Mouse (Mus musculus): Measurements from ENCODE around the gene Nenf. TPM values are rescaled to one million over a fixed set of nuclear protein-coding genes. Genes with fewer than 3 reads are reported as not detected.

Nenf gene
- polyA plus RNA-seq, 1 experiment = not detected

- H3K27ac ChIP-seq (ENCODE audit: insufficient read depth, low read depth, low read length) = no peak overlapping the region
- 0 out of 2 replicates have a peak, but pooled peaks cover 2% of the 10 kb centered on the region for H3K4me1 ChIP-seq (ENCODE audit: control insufficient read depth, insufficient read depth, low read length)
- 88% methylated on average over 4 of the region's 4 CpGs for whole genome bisulfite sequencing
- no peak overlapping the region for H3K4me3 ChIP-seq (ENCODE audit: insufficient read depth, low read depth, low read length)
- no peak for TF ChIP-seq POLR2A (IDR thresholded peaks at IDR 0.05; ENCODE audit: insufficient read depth, low read depth, low read length)
- no peak; the same call in 1 of the 2 replicates for TF ChIP-seq CTCF (IDR thresholded peaks at IDR 0.05; ENCODE audit: insufficient read depth, low read depth, low read length)
These were observed 6.6 kb downstream of the Nenf start for GRCm38 (mm10) chr1:191311296-191311898.

- 86% methylated on average over 9 of the region's 9 CpGs for WGBS
- TF ChIP-seq CTCF (IDR thresholded peaks at IDR 0.05; ENCODE audit: insufficient read depth, low read depth, low read length) (no peak), POLR2A (IDR thresholded peaks at IDR 0.05; ENCODE audit: insufficient read depth, low read depth, low read length) (no peak)
- H3K27ac ChIP-seq (ENCODE audit: insufficient read depth, low read depth, low read length) = no peak overlapping the region
These were observed 10.1 kb downstream of the Nenf start for GRCm38 (mm10) chr1:191307766-191308455.

GRCm38 (mm10) chr1:191306316-191306715, 11.7 kb downstream of the Nenf start:
- WGBS = 95% methylated on average over 9 of the region's 9 CpGs
- Histone ChIP-seq H3K4me1 (ENCODE audit: control insufficient read depth, insufficient read depth, low read length) (no peaks in the 10 kb centered on the region), H3K27ac (ENCODE audit: insufficient read depth, low read depth, low read length) (no peak overlapping the region), H3K4me3 (ENCODE audit: insufficient read depth, low read depth, low read length) (no peak overlapping the region)
- TF ChIP-seq POLR2A (IDR thresholded peaks at IDR 0.05; ENCODE audit: insufficient read depth, low read depth, low read length) (no peak), CTCF (IDR thresholded peaks at IDR 0.05; ENCODE audit: insufficient read depth, low read depth, low read length) (no peak)

More at GRCm38 (mm10) chr1:191307766-191308455, 10.1 kb downstream of the Nenf start:
- H3K4me3 ChIP-seq (ENCODE audit: insufficient read depth, low read depth, low read length) = no peak overlapping the region
- 0 out of 2 replicates have a peak, but pooled peaks cover 2% of the 10 kb centered on the region for H3K4me1 ChIP-seq (ENCODE audit: control insufficient read depth, insufficient read depth, low read length)

GRCm38 (mm10) chr1:191305610-191306009, 12.4 kb downstream of the Nenf start:
- no peak overlapping the region for H3K4me3 ChIP-seq (ENCODE audit: insufficient read depth, low read depth, low read length)
- 61% methylated on average over 7 of the region's 7 CpGs for WGBS
- H3K27ac ChIP-seq (ENCODE audit: insufficient read depth, low read depth, low read length) = no peak overlapping the region
- TF ChIP-seq POLR2A (IDR thresholded peaks at IDR 0.05; ENCODE audit: insufficient read depth, low read depth, low read length) (no peak), CTCF (IDR thresholded peaks at IDR 0.05; ENCODE audit: insufficient read depth, low read depth, low read length) (0 out of 2 replicates have a peak, but pooled peaks have one; percentile 20)
- H3K4me1 ChIP-seq (ENCODE audit: control insufficient read depth, insufficient read depth, low read length) = no peaks in the 10 kb centered on the region

GRCm38 (mm10) chr1:191304216-191304615, 13.8 kb downstream of the Nenf start:
- TF ChIP-seq CTCF (IDR thresholded peaks at IDR 0.05; ENCODE audit: insufficient read depth, low read depth, low read length) = no peak
- no peak for TF ChIP-seq POLR2A (IDR thresholded peaks at IDR 0.05; ENCODE audit: insufficient read depth, low read depth, low read length)
- no peak overlapping the region for H3K4me3 ChIP-seq (ENCODE audit: insufficient read depth, low read depth, low read length)
- no peak overlapping the region for H3K27ac ChIP-seq (ENCODE audit: insufficient read depth, low read depth, low read length)
- WGBS = 80% methylated on average over 6 of the region's 6 CpGs
- H3K4me1 ChIP-seq (ENCODE audit: control insufficient read depth, insufficient read depth, low read length) = peaks cover 5% of the 10 kb centered on the region

GRCm38 (mm10) chr1:191303736-191304135, 14.3 kb downstream of the Nenf start:
- H3K27ac ChIP-seq (ENCODE audit: insufficient read depth, low read depth, low read length) = no peak overlapping the region
- no peak for TF ChIP-seq POLR2A (IDR thresholded peaks at IDR 0.05; ENCODE audit: insufficient read depth, low read depth, low read length)
- TF ChIP-seq CTCF (IDR thresholded peaks at IDR 0.05; ENCODE audit: insufficient read depth, low read depth, low read length) = no peak
- no peak overlapping the region for H3K4me3 ChIP-seq (ENCODE audit: insufficient read depth, low read depth, low read length)
- H3K4me1 ChIP-seq (ENCODE audit: control insufficient read depth, insufficient read depth, low read length) = peaks cover 9% of the 10 kb centered on the region
- WGBS = 71% methylated on average over 3 of the region's 3 CpGs

GRCm38 (mm10) chr1:191301903-191302302, 16.1 kb downstream of the Nenf start:
- no peak overlapping the region for H3K27ac ChIP-seq (ENCODE audit: insufficient read depth, low read depth, low read length)
- no peak overlapping the region for H3K4me3 ChIP-seq (ENCODE audit: insufficient read depth, low read depth, low read length)
- no peak for TF ChIP-seq CTCF (IDR thresholded peaks at IDR 0.05; ENCODE audit: insufficient read depth, low read depth, low read length)
- no peak for TF ChIP-seq POLR2A (IDR thresholded peaks at IDR 0.05; ENCODE audit: insufficient read depth, low read depth, low read length)
- H3K4me1 ChIP-seq (ENCODE audit: control insufficient read depth, insufficient read depth, low read length) = peaks cover 9% of the 10 kb centered on the region
- WGBS = 40% methylated on average over 4 of the region's 4 CpGs

GRCm38 (mm10) chr1:191299215-191299942, 18.6 kb downstream of the Nenf start:
- Histone ChIP-seq H3K4me1 (ENCODE audit: control insufficient read depth, insufficient read depth, low read length) (peaks cover 16% of the 10 kb centered on the region), H3K27ac (ENCODE audit: insufficient read depth, low read depth, low read length) (no peak overlapping the region), H3K4me3 (ENCODE audit: insufficient read depth, low read depth, low read length) (no peak overlapping the region)
- no peak for TF ChIP-seq POLR2A (IDR thresholded peaks at IDR 0.05; ENCODE audit: insufficient read depth, low read depth, low read length)
- TF ChIP-seq CTCF (IDR thresholded peaks at IDR 0.05; ENCODE audit: insufficient read depth, low read depth, low read length) = peak; percentile 47; the same call in 1 of the 2 replicates
- 51% methylated on average over 11 of the region's 11 CpGs for WGBS

GRCm38 (mm10) chr1:191298304-191298703, 19.7 kb downstream of the Nenf start:
- 93% methylated on average over 4 of the region's 4 CpGs for WGBS
- TF ChIP-seq POLR2A (IDR thresholded peaks at IDR 0.05; ENCODE audit: insufficient read depth, low read depth, low read length) (no peak), CTCF (IDR thresholded peaks at IDR 0.05; ENCODE audit: insufficient read depth, low read depth, low read length) (no peak)

More at GRCm38 (mm10) chr1:191298304-191298703, 19.7 kb downstream of the Nenf start:
- H3K4me3 ChIP-seq (ENCODE audit: insufficient read depth, low read depth, low read length) = no peak overlapping the region
- H3K4me1 ChIP-seq (ENCODE audit: control insufficient read depth, insufficient read depth, low read length) = peaks cover 16% of the 10 kb centered on the region
- H3K27ac ChIP-seq (ENCODE audit: insufficient read depth, low read depth, low read length) = no peak overlapping the region
